Mouse (Mus musculus): Measurements from ENCODE around the gene Akap6.

Akap6 gene

GRCm38 (mm10) chr12:53145516-53145915 lies 446.3 kb downstream of the Akap6 start:
- no peak for DNase-seq (ENCODE audit: low spot score)

DNA sequence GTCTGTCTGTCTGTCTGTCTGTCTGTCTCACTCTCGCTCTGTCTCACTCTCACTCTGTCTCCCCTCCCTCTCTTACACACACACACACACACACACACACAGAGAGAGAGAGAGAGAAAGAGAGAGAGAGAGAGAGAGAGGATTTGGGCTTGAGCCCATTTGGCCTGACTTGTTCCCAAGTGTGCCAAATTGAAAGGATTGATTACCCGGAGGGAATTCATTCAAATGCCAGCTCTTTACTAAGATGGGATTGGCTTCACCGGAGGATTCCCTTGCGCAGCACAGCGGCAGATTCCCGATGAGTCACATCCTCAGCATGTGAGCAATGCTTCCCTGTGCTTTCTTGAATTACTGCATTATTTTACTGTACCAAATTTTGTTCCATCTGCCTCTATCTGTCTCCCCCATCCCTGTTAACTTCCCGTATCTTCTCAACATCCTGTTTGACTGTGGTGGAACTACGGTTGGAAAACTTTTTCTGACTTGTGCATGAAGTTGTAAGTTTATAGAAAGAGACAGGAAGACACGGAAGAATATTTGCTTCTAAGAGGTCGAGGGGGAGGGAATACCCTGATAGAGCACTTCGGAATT lies 447.4 kb downstream of the Akap6 start:
- DNase-seq (ENCODE audit: low spot score) = no peak

DNA sequence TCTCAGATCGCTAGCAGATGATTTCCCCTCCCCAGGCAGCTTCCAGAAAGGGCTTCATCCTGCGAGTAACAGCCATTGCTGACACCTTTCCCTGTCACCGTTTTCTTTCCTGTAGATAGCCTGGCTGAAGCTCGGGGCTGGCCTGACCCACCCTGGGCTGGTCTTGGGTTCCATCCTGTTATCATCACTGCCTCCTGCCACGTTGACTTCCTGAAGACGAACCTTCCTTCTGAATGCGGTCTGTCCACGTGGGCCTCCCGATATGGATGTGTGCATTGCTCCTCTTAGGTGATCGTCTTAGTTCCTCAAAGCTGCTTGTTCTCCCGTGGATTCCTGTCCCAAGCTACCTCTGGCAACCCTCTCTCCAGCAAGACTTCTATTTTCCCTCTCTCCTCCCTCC lies 448.5 kb downstream of the Akap6 start:
- no peak for DNase-seq (ENCODE audit: low spot score)

DNA sequence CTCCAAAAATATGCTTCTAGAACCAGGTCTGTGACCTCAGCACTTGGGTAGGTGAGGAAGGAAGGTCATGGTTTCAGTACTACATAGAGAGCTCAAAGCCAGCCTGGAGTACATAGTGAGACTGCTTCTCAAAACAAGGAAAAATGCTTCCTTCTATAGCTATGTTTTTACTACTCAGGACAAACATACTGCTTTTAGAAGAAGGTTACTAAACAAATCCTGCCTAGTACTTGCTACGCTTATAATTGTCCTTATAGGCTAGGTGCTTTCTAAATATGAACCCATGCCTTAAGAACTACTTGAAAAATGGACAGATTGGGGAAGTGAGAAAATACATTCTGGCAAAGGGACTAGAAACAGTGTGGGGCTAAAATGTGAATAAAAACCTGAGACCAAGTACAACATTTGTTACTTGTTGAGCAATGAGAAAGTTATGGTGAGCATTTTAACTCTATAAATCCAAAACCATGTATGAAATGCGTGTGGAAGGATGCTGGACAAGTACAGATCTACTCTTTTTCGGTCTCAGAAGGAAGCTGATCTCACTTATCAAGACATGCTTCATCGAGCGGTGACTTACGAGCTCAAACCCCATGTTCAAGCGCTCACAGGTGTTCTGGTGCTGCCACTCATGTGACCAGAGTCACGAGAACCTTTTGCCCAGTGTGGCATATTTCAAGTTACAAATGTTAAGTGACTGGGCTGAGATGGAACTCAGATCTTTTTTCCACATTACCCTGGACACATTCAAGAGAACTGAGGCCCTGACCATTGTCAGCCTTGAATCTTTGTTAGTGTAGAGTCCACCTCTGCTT lies 469.2 kb downstream of the Akap6 start:
- no peak for DNase-seq (ENCODE audit: low spot score)

DNA sequence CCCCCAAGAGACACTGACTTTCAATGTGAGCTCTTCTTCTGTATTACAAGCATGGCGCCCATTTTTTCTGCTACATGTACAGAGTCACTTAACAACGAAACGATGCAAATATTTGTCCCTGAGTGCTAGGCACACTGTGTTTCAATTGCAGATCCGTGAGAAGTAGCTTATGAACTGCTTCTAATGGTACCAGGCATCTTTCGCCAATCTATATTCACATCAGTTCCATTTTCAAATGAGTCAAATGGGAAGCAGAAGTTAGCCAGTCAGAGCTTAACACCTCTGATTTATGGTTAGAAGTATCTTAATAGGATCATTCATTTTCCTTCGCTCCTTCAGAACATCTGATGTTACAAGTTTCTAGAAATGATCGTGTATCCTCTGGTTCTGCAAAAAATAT lies 492.3 kb downstream of the Akap6 start:
- no peak for DNase-seq (ENCODE audit: low spot score)

GRCm38 (mm10) chr12:53193664-53194063 lies 494.5 kb downstream of the Akap6 start:
- DNase-seq (ENCODE audit: low spot score) = no peak
